Mouse (Mus musculus) MEL (cell line): ENCODE data around the gene Ccl3.

Experiments used
- CHD1 ChIP-seq: IDR thresholded peaks from 2 replicates; pipeline ENCODE4 v1.6.1; 2012; ENCODE audit warnings: low read depth, mild to moderate bottlenecking, inconsistent platforms, low read length, improper control_type of control experiment
- CTCF ChIP-seq, 3 experiments: IDR thresholded peaks in 2 of 3; conservative IDR thresholded peaks in 1 of 3; 2 replicates each; pipeline ENCODE4 v1.5.1; 2011 to 2012; ENCODE audit warnings: low read length in 3 of 3, low read depth in 2 of 3, mild to moderate bottlenecking in 2 of 3, improper control_type of control experiment in 1 of 3, inconsistent platforms in 1 of 3, mixed read lengths in 1 of 3, moderate library complexity in 1 of 3; ENCODE audit not compliant: control insufficient read depth in 1 of 3, insufficient read depth in 1 of 3, poor library complexity in 1 of 3, severe bottlenecking in 1 of 3
- GATA1 ChIP-seq: IDR thresholded peaks from 2 replicates; pipeline ENCODE4 v1.6.1; 2011; ENCODE audit warnings: low read depth, low read length, improper control_type of control experiment
- HCFC1 ChIP-seq: IDR thresholded peaks from 2 replicates; pipeline ENCODE4 v1.6.1; 2012; ENCODE audit warnings: low read depth, mild to moderate bottlenecking, inconsistent platforms, low read length, improper control_type of control experiment, moderate library complexity
- POLR2A ChIP-seq, 2 experiments: IDR thresholded peaks; 2 replicates each; pipeline ENCODE4 v1.6.1; 2011 to 2012; ENCODE audit warnings: low read length in 2 of 2, mild to moderate bottlenecking in 2 of 2, control low read depth in 1 of 2, improper control_type of control experiment in 1 of 2, low read depth in 1 of 2, moderate library complexity in 1 of 2; ENCODE audit not compliant: control insufficient read depth in 1 of 2, insufficient read depth in 1 of 2, poor library complexity in 1 of 2
- RAD21 ChIP-seq: IDR thresholded peaks from 2 replicates; pipeline ENCODE4 v1.6.1; 2011; ENCODE audit warnings: mild to moderate bottlenecking, low read depth, low read length, improper control_type of control experiment
- ZKSCAN1 ChIP-seq: IDR thresholded peaks from 2 replicates; pipeline ENCODE4 v1.6.1; 2012; ENCODE audit warnings: low read depth, mild to moderate bottlenecking, inconsistent platforms, low read length, improper control_type of control experiment, moderate library complexity

DNA sequence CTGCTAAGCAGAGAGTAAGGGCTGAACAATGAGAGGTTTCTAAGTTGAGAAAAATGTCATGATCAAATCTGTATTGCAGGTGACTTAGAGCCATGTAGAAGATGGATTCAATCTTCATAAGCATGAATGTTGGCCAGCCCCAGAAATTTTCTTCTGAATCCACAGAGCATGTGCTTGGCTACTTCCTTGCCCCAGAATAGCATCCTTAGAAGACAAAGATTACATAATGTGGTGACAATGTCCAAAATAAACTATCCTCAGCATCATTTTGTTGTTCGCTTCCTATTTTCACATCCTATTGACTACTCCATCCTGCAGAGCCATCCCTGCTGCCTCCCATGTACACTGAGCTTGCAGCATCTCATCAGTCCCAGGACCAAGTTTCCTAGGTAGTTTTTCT, 26.5 kb upstream of the Ccl3 start:
- TF ChIP-seq POLR2A (IDR thresholded peaks at IDR 0.05; ENCODE audit: control insufficient read depth in 1 of 2, insufficient read depth in 1 of 2, low read depth in 1 of 2, low read length in 2 of 2, poor library complexity in 1 of 2) (no peak), GATA1 (no peak), ZKSCAN1 (no peak), HCFC1 (no peak), CTCF (IDR thresholded peaks at IDR 0.05 in 2 of 3, conservative IDR thresholded peaks at IDR 0.05 in 1 of 3; ENCODE audit: control insufficient read depth in 1 of 3, insufficient read depth in 1 of 3, low read depth in 2 of 3, low read length in 3 of 3, poor library complexity in 1 of 3, severe bottlenecking in 1 of 3) (no peak), RAD21 (no peak), CHD1 (no peak)
